In the genomic region with DNA sequence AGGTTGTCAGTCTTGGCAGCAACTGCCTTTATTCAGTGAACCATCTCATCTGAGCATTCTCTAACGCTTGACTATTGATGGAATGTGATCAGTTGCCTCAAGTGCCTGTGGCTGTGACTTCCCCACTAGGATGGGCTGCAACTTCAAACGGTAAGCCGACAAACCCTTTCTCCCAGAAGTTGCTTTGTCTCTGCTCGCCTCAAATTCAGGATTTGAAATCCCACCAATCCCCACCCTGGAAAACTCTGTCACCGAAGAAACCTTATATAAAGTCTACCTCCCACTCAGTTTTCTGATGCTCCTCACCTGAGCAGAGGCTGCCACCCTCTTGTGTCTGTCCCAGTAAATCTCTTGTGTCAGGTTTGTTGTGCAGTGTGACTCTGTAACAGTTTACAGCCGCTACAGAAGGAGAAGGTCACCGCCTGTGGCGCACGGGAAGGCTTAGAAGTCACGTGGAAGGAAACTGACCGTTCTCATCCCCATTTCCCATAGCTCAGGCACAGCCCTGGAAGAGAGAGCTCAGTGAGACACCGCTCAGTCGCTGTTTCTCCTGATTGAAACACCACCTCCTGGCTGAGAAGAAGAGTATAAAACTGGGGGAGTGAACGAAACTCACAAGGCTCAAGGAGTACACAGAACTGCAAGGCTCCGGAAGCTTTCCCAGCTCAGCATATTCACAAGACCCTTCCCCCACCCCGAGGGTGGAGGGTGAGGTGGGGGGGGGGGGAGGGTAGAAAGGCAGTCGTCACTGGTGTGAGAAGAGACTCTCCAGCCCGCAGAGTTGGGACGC, we compare ENCODE assay signal across 8 mouse cellular contexts. TPM values are rescaled to one million over a fixed set of nuclear protein-coding genes. Genes with fewer than 3 reads are reported as not detected.
DNase-seq lines count a peak whose midpoint lies in the region; ATAC-seq and TF ChIP-seq lines count a peak whose summit lies in the region.

No protein-coding gene starts in this region.

- no peak for TF ChIP-seq POLR2A in brain, embryonic 14.5 days (IDR thresholded peaks at IDR 0.05; ENCODE audit: borderline replicate concordance, extremely low read depth, insufficient read depth, insufficient read length, poor library complexity, severe bottlenecking)

- no peak for DNase-seq in heart, adult 8-10 months (ENCODE audit: low spot score)
- peak; percentile 9 for DNase-seq in brain, embryonic 14.5 days (ENCODE audit: low read depth)
- no peak for DNase-seq in hindbrain, embryonic 14.5 days (ENCODE audit: low spot score)
- DNase-seq in midbrain, embryonic 14.5 days: peak; percentile 13
- DNase-seq in cerebellum, postnatal 25 days: no peak
- DNase-seq in spleen, postnatal 36 days (ENCODE audit: low spot score in 2 of 2): no peak
- no peak for DNase-seq in frontal cortex, postnatal 25 days (ENCODE audit: low spot score in 2 of 2)

- no peaks in the 10 kb centered on the region for H3K27me3 ChIP-seq in heart, embryonic 13.5 days (replicated peaks)
- no peaks in the 10 kb centered on the region for H3K27me3 ChIP-seq in hindbrain, embryonic 14.5 days (ENCODE audit: control insufficient read depth, insufficient read depth, low read length)
- no peaks in the 10 kb centered on the region for H3K27me3 ChIP-seq in midbrain, embryonic 14.5 days (ENCODE audit: control insufficient read depth, insufficient read depth, low read length)

- peak overlapping the region; percentile 62 for H3K4me2 ChIP-seq in heart, embryonic 13.5 days
- peak overlapping the region; percentile 35 for H3K4me2 ChIP-seq in hindbrain, embryonic 14.5 days (replicated peaks)
- H3K4me2 ChIP-seq in midbrain, embryonic 14.5 days (ENCODE audit: low read length): peak overlapping the region; percentile 34

- no peak for ATAC-seq in heart, embryonic 13.5 days (ENCODE audit: extremely low read depth, insufficient number of reproducible peaks, low FRiP score, low TSS enrichment)
- ATAC-seq in hindbrain, embryonic 14.5 days (ENCODE audit: low FRiP score): no peak
- ATAC-seq in midbrain, embryonic 14.5 days (ENCODE audit: low FRiP score, low TSS enrichment): no peak

- TF ChIP-seq CTCF in brain, embryonic 14.5 days (IDR thresholded peaks at IDR 0.05; ENCODE audit: borderline replicate concordance, extremely low read depth, insufficient read depth, insufficient read length): no peak

- H3K9me3 ChIP-seq in heart, embryonic 13.5 days: no peaks in the 10 kb centered on the region
- no peaks in the 10 kb centered on the region for H3K9me3 ChIP-seq in hindbrain, embryonic 14.5 days (ENCODE audit: control insufficient read depth, low read length)
- H3K9me3 ChIP-seq in midbrain, embryonic 14.5 days (ENCODE audit: control insufficient read depth, low read length): no peaks in the 10 kb centered on the region

- peaks cover 5% of the 10 kb centered on the region; the same call in 1 of the 2 replicates for H3K4me1 ChIP-seq in heart, embryonic 13.5 days
- no peaks in the 10 kb centered on the region for H3K4me1 ChIP-seq in hindbrain, embryonic 14.5 days (replicated peaks; ENCODE audit: control insufficient read depth, insufficient read depth, low read length)
- no peaks in the 10 kb centered on the region for H3K4me1 ChIP-seq in midbrain, embryonic 14.5 days (ENCODE audit: control insufficient read depth, insufficient read depth, low read length)

- peak overlapping the region; percentile 21; the same call in 1 of the 2 replicates for H3K9ac ChIP-seq in heart, embryonic 13.5 days
- no peak overlapping the region for H3K9ac ChIP-seq in hindbrain, embryonic 14.5 days
- no peak overlapping the region for H3K9ac ChIP-seq in midbrain, embryonic 14.5 days (replicated peaks; ENCODE audit: low read length)

- WGBS in heart, embryonic 13.5 days: 6% methylated on average over 19 of the region's 19 CpGs
- 9% methylated on average over 19 of the region's 19 CpGs for WGBS in hindbrain, embryonic 14.5 days
- WGBS in midbrain, embryonic 14.5 days: 5% methylated on average over 19 of the region's 19 CpGs

- no peak overlapping the region for H3K27ac ChIP-seq in heart, embryonic 13.5 days (replicated peaks)
- no peak overlapping the region for H3K27ac ChIP-seq in hindbrain, embryonic 14.5 days
- H3K27ac ChIP-seq in midbrain, embryonic 14.5 days (replicated peaks; ENCODE audit: low read depth, low read length): no peak overlapping the region

- H3K36me3 ChIP-seq in heart, embryonic 13.5 days: no peaks in the 10 kb centered on the region
- H3K36me3 ChIP-seq in hindbrain, embryonic 14.5 days (replicated peaks; ENCODE audit: control insufficient read depth, insufficient read depth): no peaks in the 10 kb centered on the region
- no peaks in the 10 kb centered on the region for H3K36me3 ChIP-seq in midbrain, embryonic 14.5 days (ENCODE audit: control insufficient read depth, insufficient read depth, low read length)

- H3K4me3 ChIP-seq in heart, embryonic 13.5 days: peak overlapping the region; percentile 33
- H3K4me3 ChIP-seq in hindbrain, embryonic 14.5 days (replicated peaks; ENCODE audit: low read length): no peak overlapping the region
- no peak overlapping the region for H3K4me3 ChIP-seq in midbrain, embryonic 14.5 days (replicated peaks; ENCODE audit: low read depth, low read length)

RNA-seq across cellular contexts. Expression of a gene that starts 27.9 kb away (rescaled TPM):
- polyA plus RNA-seq in heart, embryonic 13.5 days (2015; fragmentation: Nextera tagmentation; extraction: Ambion mirVana): not detected in 2 replicates
- not detected for total RNA-seq in heart, adult 8-10 months (2022)
- 0.10 TPM in 1 of 2 replicates, not detected in the other for polyA plus RNA-seq in brain, embryonic 14.5 days (2012; rRNA removed)
- not detected in 2 replicates for polyA plus RNA-seq in hindbrain, embryonic 14.5 days (2014; fragmentation: Nextera tagmentation; extraction: Ambion mirVana)
- polyA plus RNA-seq in midbrain, embryonic 14.5 days (2014; fragmentation: Nextera tagmentation; extraction: Ambion mirVana): not detected in 2 replicates

RNA-seq across cellular contexts. Expression of a gene that starts 50.5 kb away (rescaled TPM):
- 16.8 and 18.3 TPM in 2 replicates for polyA plus RNA-seq in heart, embryonic 13.5 days (2015; fragmentation: Nextera tagmentation; extraction: Ambion mirVana)
- total RNA-seq in heart, adult 8-10 months (2022): 1 to 10 TPM; 2.0 to 4.4 (median 2.5) TPM
- 0.16 and 0.18 TPM in 2 replicates for polyA plus RNA-seq in brain, embryonic 14.5 days (2012; rRNA removed)
- polyA plus RNA-seq in hindbrain, embryonic 14.5 days (2014; fragmentation: Nextera tagmentation; extraction: Ambion mirVana): not detected in 2 replicates
- polyA plus RNA-seq in midbrain, embryonic 14.5 days (2014; fragmentation: Nextera tagmentation; extraction: Ambion mirVana): 0.18 TPM in 1 of 2 replicates, not detected in the other

Comparison
In these comparisons a context has a peak if more than half of its experiments do, and no peak if none do; other contexts are left out.
1. DNase-seq: peak in brain, embryonic 14.5 days (single experiment) and midbrain, embryonic 14.5 days (single experiment); none in heart, adult 8-10 months (single experiment), hindbrain, embryonic 14.5 days (single experiment), cerebellum, postnatal 25 days (0 of 2), spleen, postnatal 36 days (0 of 2) and frontal cortex, postnatal 25 days (0 of 2).
2. RNA of a gene that starts 50.5 kb away (polyA plus RNA-seq): 16.8 to 18.3 TPM in heart, embryonic 13.5 days; 0.16 to 0.18 TPM in brain, embryonic 14.5 days, 0.18 TPM in midbrain, embryonic 14.5 days and not detected in hindbrain, embryonic 14.5 days; every median in the first group is over 10 times any median in the second.
3. Peak in every context shown above with its lines, with median percentiles within 50 percentile points of each other: H3K4me2 ChIP-seq.